Mouse (Mus musculus) embryo, embryonic 9.5 days (tissue): ENCODE results near the gene Aldh16a1.
"Not testable (repeated sequence)": the region's sequence is repeated elsewhere in the genome, so short reads cannot be mapped to it uniquely, and the experiment has no call there.

Experiments used
- DNase-seq: peaks from one replicate; pipeline ENCODE4 v3.0.0-alpha.2; 2017; ENCODE audit errors: extremely low spot score

Aldh16a1 gene

GRCm38 (mm10) chr7:45134544-45135026 lies 19.8 kb downstream of the Aldh16a1 start:
- DNase-seq = peak; percentile 51

GRCm38 (mm10) chr7:45133446-45134159 lies 20.8 kb downstream of the Aldh16a1 start:
- DNase-seq = no peak

- DNase-seq = no peak
These were observed 22.5 kb downstream of the Aldh16a1 start for GRCm38 (mm10) chr7:45131850-45132249.

- DNase-seq = no peak
These were observed 24.4 kb downstream of the Aldh16a1 start for GRCm38 (mm10) chr7:45129776-45130512.

- no peak for DNase-seq
These were observed 25.1 kb downstream of the Aldh16a1 start for GRCm38 (mm10) chr7:45129318-45129717.

GRCm38 (mm10) chr7:45128624-45129246 lies 25.6 kb downstream of the Aldh16a1 start, which contains the start of gene Rpl13a:
TSS of gene Rpl13a (minus strand) at chr7:45128761.
- DNase-seq = peak; percentile 98

- no peak for DNase-seq
These were observed 26.6 kb downstream of the Aldh16a1 start for GRCm38 (mm10) chr7:45127700-45128224.

- no peak for DNase-seq
These were observed 27.3 kb downstream of the Aldh16a1 start for GRCm38 (mm10) chr7:45126844-45127699.

GRCm38 (mm10) chr7:45126147-45126843 lies 28.1 kb downstream of the Aldh16a1 start:
- no peak for DNase-seq

- not testable (repeated sequence) for DNase-seq
These were observed 28.7 kb downstream of the Aldh16a1 start for GRCm38 (mm10) chr7:45125649-45126048.

GRCm38 (mm10) chr7:45125144-45125600 lies 29.2 kb downstream of the Aldh16a1 start:
- DNase-seq = peak; percentile 81

- DNase-seq = peak; percentile 99
These were observed 29.9 kb downstream of the Aldh16a1 start, which contains the start of gene Rps11 for GRCm38 (mm10) chr7:45124224-45125143. TSS of gene Rps11 (minus strand) at chr7:45124439.

GRCm38 (mm10) chr7:45123186-45123570 lies 31.2 kb downstream of the Aldh16a1 start:
- DNase-seq = no peak

- DNase-seq = no peak
These were observed 31.7 kb downstream of the Aldh16a1 start for GRCm38 (mm10) chr7:45122561-45123185.

GRCm38 (mm10) chr7:45121966-45122365 lies 32.4 kb downstream of the Aldh16a1 start:
- DNase-seq = no peak

GRCm38 (mm10) chr7:45121404-45121803 lies 33.0 kb downstream of the Aldh16a1 start:
- no peak for DNase-seq

- no peak for DNase-seq
These were observed 34.3 kb downstream of the Aldh16a1 start for GRCm38 (mm10) chr7:45119780-45120709.

GRCm38 (mm10) chr7:45118336-45118735 lies 36.0 kb downstream of the Aldh16a1 start:
- DNase-seq = no peak
